Mouse (Mus musculus) embryonic facial prominence, embryonic 14.5 days (tissue): ENCODE measurements around the gene Pax3. TPM values are rescaled to one million over a fixed set of nuclear protein-coding genes. Genes with fewer than 3 reads are reported as not detected.

ENCODE experiments used
- ATAC-seq: fragments of 200-750 bp; cut with Nextera tagmentation; 2 replicates; pipeline ENCODE4 v1.8.0; 2017; ENCODE audit warnings: low read depth, moderate number of reproducible peaks, moderate TSS enrichment
- DNase-seq: peaks from one replicate; pipeline ENCODE4 v3.0.0-alpha.2; 2015; ENCODE audit warnings: low spot score
- H3K27ac ChIP-seq: fragments of 300-500 bp; sonication (generic); replicated peaks from 2 replicates; pipeline ENCODE4 v1.5.1; 2014; ENCODE audit warnings: low read depth, mild to moderate bottlenecking, low read length, moderate library complexity
- H3K27me3 ChIP-seq: fragments of 300-500 bp; sonication (generic); replicated peaks from 2 replicates; pipeline ENCODE4 v1.6.1; 2014; ENCODE audit warnings: low read length; ENCODE audit not compliant: control insufficient read depth, insufficient read depth
- H3K36me3 ChIP-seq: fragments of 300-500 bp; sonication (generic); 2 replicates; pipeline ENCODE4 v1.6.1; 2014; ENCODE audit warnings: low read length, mixed read lengths; ENCODE audit not compliant: control insufficient read depth, insufficient read depth
- H3K4me1 ChIP-seq: fragments of 300-500 bp; sonication (generic); 2 replicates; pipeline ENCODE4 v1.6.1; 2014; ENCODE audit warnings: antibody characterized with exemption, low read length; ENCODE audit not compliant: control insufficient read depth, insufficient read depth
- H3K4me2 ChIP-seq: fragments of 300-500 bp; sonication (generic); 2 replicates; pipeline ENCODE4 v1.6.1; 2014; ENCODE audit warnings: low read depth, mild to moderate bottlenecking, low read length, moderate library complexity, mixed read lengths
- H3K4me3 ChIP-seq: fragments of 300-500 bp; sonication (generic); 2 replicates; pipeline ENCODE4 v1.5.1; 2014; ENCODE audit warnings: low read depth, mild to moderate bottlenecking, low read length
- H3K9ac ChIP-seq: fragments of 300-500 bp; sonication (generic); 2 replicates; pipeline ENCODE4 v1.6.1; 2014; ENCODE audit warnings: low read depth, mild to moderate bottlenecking, low read length, moderate library complexity, mixed read lengths
- H3K9me3 ChIP-seq: fragments of 300-500 bp; sonication (generic); 2 replicates; pipeline ENCODE4 v1.6.1; 2016; ENCODE audit warnings: low read length; ENCODE audit not compliant: control insufficient read depth
- WGBS: fragments of 180-500 bp; shearing (Covaris S2); extraction: QIAGEN DNeasy Blood & Tissue Kit; methylation state at CpG from one replicate; pipeline ENCODE4 v1.1.7; 2014; 5-methylcytosine and 5-hydroxymethylcytosine counted together
- polyA plus RNA-seq: library from polyadenylated mRNA; unstranded; fragments of >200 nt; fragmentation: Nextera tagmentation; extraction: Ambion mirVana; gene quantifications from 2 replicates; pipeline ENCODE4 v1.2.1, GENCODE M21; 2014

Gene Pax3
- polyA plus RNA-seq, 1 experiment from 2014 or later, result 9.4 TPM

DNA sequence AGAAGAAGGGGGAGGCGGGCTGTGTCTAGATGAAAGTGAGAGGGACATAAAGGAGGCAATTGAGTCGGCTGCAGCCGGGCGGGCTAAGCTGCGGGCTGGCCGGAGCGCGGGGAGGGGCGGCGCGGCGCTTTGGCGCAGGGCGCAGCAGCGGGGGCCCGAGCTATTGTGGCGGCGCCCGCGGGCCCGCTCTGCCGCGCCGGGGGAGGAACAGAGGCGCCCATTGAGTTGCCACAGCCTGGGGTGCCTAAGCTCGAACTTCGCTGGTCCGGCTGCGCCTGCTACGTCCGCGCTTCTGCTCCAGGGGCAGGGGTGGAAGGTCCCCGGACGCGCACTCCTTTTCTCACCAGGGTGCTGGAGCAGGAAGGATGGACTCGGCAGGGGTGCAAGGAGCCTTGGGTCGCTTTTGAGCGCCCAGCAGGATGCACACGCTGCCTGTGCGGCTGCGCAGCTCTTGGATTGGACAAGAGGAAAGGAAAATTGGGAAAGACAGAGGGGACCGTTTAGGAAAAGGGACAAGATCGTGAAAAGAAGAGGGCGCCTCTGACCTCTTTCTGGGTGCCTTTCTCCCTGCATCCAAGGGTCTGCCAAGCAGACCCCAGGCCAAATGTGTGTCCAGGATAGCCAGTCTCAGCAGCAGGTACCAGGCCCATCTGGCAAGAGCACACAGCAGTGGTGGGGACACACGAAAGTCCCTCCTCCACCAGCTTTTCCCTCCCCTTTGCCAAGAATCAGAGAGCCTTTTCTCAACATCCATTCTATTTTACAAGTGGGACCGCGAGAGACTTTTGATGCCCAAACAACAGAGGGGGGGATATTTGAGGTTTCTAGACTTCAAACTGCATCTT, 7.2 kb downstream of the Pax3 start:
- peaks cover 5% of the 10 kb centered on the region; the same call in 1 of the 2 replicates for H3K36me3 ChIP-seq
- H3K27ac ChIP-seq, result peak overlapping the region; percentile 93
- peak; percentile 64 for ATAC-seq
- peak overlapping the region; percentile 82 for H3K4me2 ChIP-seq
- peak overlapping the region; percentile 87 for H3K9ac ChIP-seq
- DNase-seq, result peak; percentile 62
- no peaks in the 10 kb centered on the region for H3K9me3 ChIP-seq
- H3K27me3 ChIP-seq, result peaks cover 75% of the 10 kb centered on the region
- no peaks in the 10 kb centered on the region for H3K4me1 ChIP-seq
- H3K4me3 ChIP-seq, result peak overlapping the region; percentile 62
- 1% methylated on average over 28 of the region's 47 CpGs for WGBS

- Histone ChIP-seq H3K9ac (peak overlapping the region; percentile 87), H3K4me3 (peak overlapping the region; percentile 62), H3K36me3 (peaks cover 5% of the 10 kb centered on the region; the same call in 1 of the 2 replicates), H3K9me3 (no peaks in the 10 kb centered on the region), H3K27ac (peak overlapping the region; percentile 93; the same call in 1 of the 2 replicates), H3K4me2 (peak overlapping the region; percentile 82), H3K27me3 (peaks cover 81% of the 10 kb centered on the region), H3K4me1 (no peaks in the 10 kb centered on the region; the same call in 1 of the 2 replicates)
- under 1% methylated on average over 16 of the region's 16 CpGs for WGBS
- no peak for ATAC-seq
- DNase-seq, result no peak
Observed at GRCm38 (mm10) chr1:78189016-78189415, 7.9 kb downstream of the Pax3 start.

GRCm38 (mm10) chr1:78188299-78188698, 8.6 kb downstream of the Pax3 start:
- WGBS, result 13% methylated on average over 2 of the region's 2 CpGs
- peak overlapping the region; percentile 93; the same call in 1 of the 2 replicates for H3K27ac ChIP-seq
- no peaks in the 10 kb centered on the region; the same call in 1 of the 2 replicates for H3K4me1 ChIP-seq
- H3K9me3 ChIP-seq, result no peaks in the 10 kb centered on the region
- peak overlapping the region; percentile 62; the same call in 1 of the 2 replicates for H3K4me3 ChIP-seq
- ATAC-seq (no peak), DNase-seq (no peak)
- peaks cover 5% of the 10 kb centered on the region; the same call in 1 of the 2 replicates for H3K36me3 ChIP-seq
- H3K27me3 ChIP-seq, result peaks cover 75% of the 10 kb centered on the region
- peak overlapping the region; percentile 54; the same call in 1 of the 2 replicates for H3K9ac ChIP-seq
- peak overlapping the region; percentile 82 for H3K4me2 ChIP-seq

- DNase-seq (no peak), ATAC-seq (no peak)
- H3K36me3 ChIP-seq, result peaks cover 5% of the 10 kb centered on the region; the same call in 1 of the 2 replicates
- H3K4me2 ChIP-seq, result peak overlapping the region; percentile 82
- WGBS, result 16% methylated on average over 6 of the region's 6 CpGs
- peaks cover 74% of the 10 kb centered on the region for H3K27me3 ChIP-seq
- H3K9ac ChIP-seq, result peak overlapping the region; percentile 54
- H3K27ac ChIP-seq, result peak overlapping the region; percentile 52; the same call in 1 of the 2 replicates
- H3K4me1 ChIP-seq, result no peaks in the 10 kb centered on the region; the same call in 1 of the 2 replicates
- H3K9me3 ChIP-seq, result no peaks in the 10 kb centered on the region
- H3K4me3 ChIP-seq, result peak overlapping the region; percentile 62; the same call in 1 of the 2 replicates
Observed at GRCm38 (mm10) chr1:78187788-78188173, 9.2 kb downstream of the Pax3 start.

GRCm38 (mm10) chr1:78187122-78187787, 9.7 kb downstream of the Pax3 start:
- Histone ChIP-seq H3K36me3 (peaks cover under 1% of the 10 kb centered on the region; the same call in 1 of the 2 replicates), H3K4me2 (peak overlapping the region; percentile 82), H3K4me1 (no peaks in the 10 kb centered on the region; the same call in 1 of the 2 replicates), H3K9me3 (no peaks in the 10 kb centered on the region), H3K27ac (peak overlapping the region; percentile 52; the same call in 1 of the 2 replicates), H3K9ac (peak overlapping the region; percentile 54), H3K4me3 (peak overlapping the region; percentile 62), H3K27me3 (peaks cover 73% of the 10 kb centered on the region)
- 10% methylated on average over 8 of the region's 8 CpGs for WGBS
- no peak for DNase-seq
- no peak for ATAC-seq

DNA sequence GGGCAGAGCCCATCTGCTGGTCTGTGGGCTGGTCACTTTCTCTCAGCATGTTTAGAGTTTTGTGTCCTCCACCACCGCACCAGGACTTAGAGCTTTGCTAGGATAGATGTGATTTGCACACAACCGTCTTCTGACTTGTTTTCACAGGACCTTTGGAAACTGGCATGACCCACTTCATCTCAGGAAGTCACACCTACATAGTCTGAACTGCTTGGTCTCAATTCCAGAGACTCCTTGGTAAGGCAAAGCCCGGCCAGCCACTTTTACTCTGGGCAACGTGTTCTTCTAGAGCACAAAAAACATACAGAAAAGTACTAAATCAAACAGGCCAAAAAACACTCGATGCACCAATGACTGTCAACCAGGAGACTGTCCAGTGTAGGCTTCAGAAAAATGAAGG, 14.0 kb downstream of the Pax3 start:
- Histone ChIP-seq H3K27me3 (peaks cover 53% of the 10 kb centered on the region), H3K4me1 (no peaks in the 10 kb centered on the region; the same call in 1 of the 2 replicates), H3K9me3 (no peaks in the 10 kb centered on the region), H3K4me3 (no peak overlapping the region), H3K4me2 (no peak overlapping the region), H3K36me3 (no peaks in the 10 kb centered on the region), H3K9ac (no peak overlapping the region), H3K27ac (no peak overlapping the region)
- WGBS, result 52% methylated on average over 5 of the region's 5 CpGs
- no peak for ATAC-seq
- no peak for DNase-seq

- Histone ChIP-seq H3K9ac (no peak overlapping the region), H3K9me3 (no peaks in the 10 kb centered on the region), H3K4me1 (no peaks in the 10 kb centered on the region; the same call in 1 of the 2 replicates), H3K36me3 (no peaks in the 10 kb centered on the region), H3K27me3 (peaks cover 43% of the 10 kb centered on the region), H3K27ac (no peak overlapping the region; the same call in 1 of the 2 replicates), H3K4me2 (peak overlapping the region; percentile 11; the same call in 1 of the 2 replicates), H3K4me3 (no peak overlapping the region)
- ATAC-seq (peak; percentile 79; the same call in 1 of the 2 replicates), DNase-seq (peak; percentile 62)
- WGBS, result 21% methylated on average over 9 of the region's 9 CpGs
Observed at GRCm38 (mm10) chr1:78181882-78182281, 15.1 kb downstream of the Pax3 start.

DNA sequence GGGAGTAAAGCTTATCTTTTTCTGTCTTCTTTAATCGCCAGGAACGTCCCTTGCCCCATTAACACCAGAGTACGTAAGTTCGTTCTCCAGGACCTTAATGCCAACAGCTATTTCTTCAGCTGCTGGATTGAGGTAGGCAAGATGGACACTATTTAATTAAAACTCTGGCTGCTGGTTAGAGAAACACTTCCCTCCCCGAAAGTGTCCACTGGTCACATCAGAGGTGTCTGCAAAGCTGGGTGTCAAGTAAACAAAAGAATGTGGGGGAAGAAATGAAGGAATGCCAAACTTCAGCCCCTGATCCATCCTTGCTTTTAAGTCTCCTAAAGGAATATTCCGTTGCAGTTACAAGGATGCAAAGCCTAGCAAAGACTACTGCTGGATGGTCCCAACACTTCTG, 24.6 kb downstream of the Pax3 start:
- ATAC-seq, result no peak
- Histone ChIP-seq H3K27ac (no peak overlapping the region; the same call in 1 of the 2 replicates), H3K36me3 (no peaks in the 10 kb centered on the region), H3K27me3 (peaks cover 36% of the 10 kb centered on the region), H3K4me2 (peak overlapping the region; percentile 17; the same call in 1 of the 2 replicates), H3K9ac (no peak overlapping the region), H3K4me3 (no peak overlapping the region), H3K9me3 (no peaks in the 10 kb centered on the region), H3K4me1 (peaks cover 28% of the 10 kb centered on the region; the same call in 1 of the 2 replicates)
- 27% methylated on average over 6 of the region's 6 CpGs for WGBS
- DNase-seq, result no peak
